Mouse (Mus musculus) kidney, postnatal 25 days (tissue): ENCODE results near the gene Trp63.

Experiments used
- DNase-seq, 2 experiments: peaks; one replicate each; pipeline ENCODE4 v3.0.0; 2021; ENCODE audit warnings: mixed read lengths in 2 of 2

Trp63 gene

GRCm38 (mm10) chr16:25877416-25877965, 193.9 kb downstream of the Trp63 start:
- peak; percentile 54 to 75 for DNase-seq

DNA sequence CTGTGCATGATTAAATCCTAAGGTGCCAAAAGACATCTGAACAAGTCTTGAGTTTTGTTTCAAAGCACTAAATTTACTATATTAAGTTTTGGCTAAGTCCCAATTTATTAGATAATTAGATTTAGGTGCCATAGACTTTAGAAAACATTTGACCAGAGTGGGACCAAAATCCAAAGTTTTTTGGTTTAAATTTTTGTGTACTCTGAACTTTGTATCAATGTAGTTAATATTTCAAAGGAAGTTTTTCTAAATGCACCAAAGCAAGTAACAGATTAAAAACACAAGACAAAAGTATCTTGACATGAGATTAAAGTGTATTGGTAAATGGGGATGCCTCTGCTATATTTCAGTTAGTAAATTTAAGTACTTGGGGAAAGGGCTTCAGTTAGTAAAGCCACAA, 194.6 kb downstream of the Trp63 start:
- no peak for DNase-seq

DNA sequence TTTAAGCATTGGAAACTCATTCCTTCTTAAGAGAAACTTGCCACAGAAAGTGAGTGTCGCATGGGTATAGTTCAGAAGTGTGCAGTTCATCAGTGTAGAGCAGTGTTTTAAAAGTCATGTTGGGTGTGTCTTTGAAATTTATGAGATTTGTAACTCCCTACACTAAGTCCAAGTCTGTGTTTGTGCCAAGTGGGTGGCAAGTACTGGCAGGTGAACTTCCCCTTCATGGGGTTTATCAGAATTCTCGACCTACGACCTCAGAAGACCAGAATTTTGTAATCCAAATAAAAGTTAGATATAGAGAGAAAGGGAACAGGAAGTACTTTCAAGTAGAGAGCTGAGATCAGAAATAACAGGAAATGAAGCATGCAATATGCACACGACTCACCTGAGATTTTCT, 215.5 kb downstream of the Trp63 start:
- no peak for DNase-seq

DNA sequence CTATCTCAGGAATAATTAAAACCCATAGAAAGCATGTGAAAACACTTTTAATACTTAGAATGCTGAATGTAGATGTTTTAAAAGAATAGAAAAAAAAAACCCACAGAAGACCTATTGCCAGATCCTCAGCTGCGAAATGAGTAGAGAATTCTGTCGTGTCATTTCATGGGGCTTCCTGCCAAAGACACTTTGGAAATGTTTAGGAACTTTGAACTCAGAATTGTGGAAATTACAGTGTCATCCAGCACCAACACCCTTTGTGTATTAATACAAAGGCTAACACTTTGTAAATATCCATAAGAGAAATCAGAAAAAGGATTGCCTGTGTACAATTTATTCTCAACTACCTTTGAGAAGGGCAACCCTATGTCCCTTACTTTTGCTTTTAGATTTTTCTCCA, 216.1 kb downstream of the Trp63 start:
- DNase-seq = no peak

DNA sequence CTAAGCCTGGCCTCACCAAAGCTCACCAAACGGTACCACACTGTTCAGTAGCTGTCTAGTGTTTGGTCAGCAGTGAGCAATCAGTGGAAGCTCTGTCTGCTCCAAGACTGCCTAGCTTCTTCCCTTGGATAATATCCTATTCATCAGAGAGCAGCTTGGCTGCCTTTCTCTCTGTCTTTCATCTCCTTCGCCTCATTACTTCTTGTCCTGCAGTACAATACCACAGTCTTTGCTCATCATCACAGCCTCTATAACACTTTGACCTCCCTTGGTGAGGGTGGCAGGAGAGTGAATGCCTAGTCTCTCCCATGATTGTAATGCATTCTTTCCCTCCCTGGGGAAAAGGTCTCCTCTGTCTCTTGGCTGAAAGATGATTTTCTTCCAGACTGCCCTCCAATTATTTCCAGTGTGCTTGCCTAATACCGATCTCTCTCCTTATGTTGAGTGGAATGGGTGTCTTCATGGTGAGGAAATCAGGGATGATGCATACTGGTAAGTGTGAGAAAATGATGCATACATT, 216.9 kb downstream of the Trp63 start:
- no peak for DNase-seq

GRCm38 (mm10) chr16:25912185-25912584, 228.6 kb downstream of the Trp63 start:
- DNase-seq = no peak

- DNase-seq = no peak
Measured at GRCm38 (mm10) chr16:25934181-25934580, 250.6 kb downstream of the Trp63 start.
